Mouse (Mus musculus): ENCODE data around the gene Olfr463. TPM values are rescaled to one million over a fixed set of nuclear protein-coding genes. Genes with fewer than 3 reads are reported as not detected.

Olfr463 gene
- polyA plus RNA-seq, 1 experiment from 2014 or later = not detected

- WGBS = 55% methylated on average over 6 of the region's 6 CpGs
- no peak overlapping the region for H3K9ac ChIP-seq
- H3K4me2 ChIP-seq = no peak overlapping the region
- no peaks in the 10 kb centered on the region for H3K36me3 ChIP-seq
- no peaks in the 10 kb centered on the region for H3K9me3 ChIP-seq (replicated peaks)
- H3K4me3 ChIP-seq = no peak overlapping the region
- no peak for ATAC-seq (replicated peaks; ENCODE audit: insufficient number of reproducible peaks, insufficient read depth, low FRiP score, low read depth)
- no peak overlapping the region for H3K27ac ChIP-seq
- H3K4me1 ChIP-seq (replicated peaks) = peaks cover 6% of the 10 kb centered on the region
- H3K27me3 ChIP-seq = no peaks in the 10 kb centered on the region
Measured at GRCm38 (mm10) chr11:87847884-87848283, 49.3 kb downstream of the Olfr463 start.

GRCm38 (mm10) chr11:87846968-87847600, 50.1 kb downstream of the Olfr463 start:
- Histone ChIP-seq H3K9me3 (replicated peaks) (no peaks in the 10 kb centered on the region), H3K9ac (no peak overlapping the region), H3K4me2 (no peak overlapping the region), H3K36me3 (no peaks in the 10 kb centered on the region), H3K27me3 (no peaks in the 10 kb centered on the region), H3K4me3 (no peak overlapping the region), H3K27ac (no peak overlapping the region), H3K4me1 (replicated peaks) (0 out of 2 replicates have a peak, but pooled peaks cover 5% of the 10 kb centered on the region)
- ATAC-seq (replicated peaks; ENCODE audit: insufficient number of reproducible peaks, insufficient read depth, low FRiP score, low read depth) = no peak
- 75% methylated on average over 12 of the region's 12 CpGs for WGBS

Other genes with a start within 250 kb of the Olfr463 start
- 1.3 and 3.3 TPM in 2 replicates for gene Rnf43, start 234.7 kb downstream of the Olfr463 start, polyA plus RNA-seq (2015; fragmentation: Nextera tagmentation; extraction: Ambion mirVana)
- gene Supt4a, start 159.8 kb downstream of the Olfr463 start, polyA plus RNA-seq (2015; fragmentation: Nextera tagmentation; extraction: Ambion mirVana) = 101 and 103 TPM in 2 replicates
- gene Tspoap1, start 136.8 kb downstream of the Olfr463 start, polyA plus RNA-seq (2015; fragmentation: Nextera tagmentation; extraction: Ambion mirVana) = 0.24 and 1.9 TPM in 2 replicates
- 0.69 and 3.8 TPM in 2 replicates for gene Mpo, start 103.8 kb downstream of the Olfr463 start, polyA plus RNA-seq (2015; fragmentation: Nextera tagmentation; extraction: Ambion mirVana)
- 0.13 and 0.79 TPM in 2 replicates for gene Lpo, start 69.1 kb downstream of the Olfr463 start, polyA plus RNA-seq (2015; fragmentation: Nextera tagmentation; extraction: Ambion mirVana)
- gene Mks1, start 44.2 kb downstream of the Olfr463 start, polyA plus RNA-seq (2015; fragmentation: Nextera tagmentation; extraction: Ambion mirVana) = 7.0 and 8.3 TPM in 2 replicates
- 0.19 and 0.31 TPM in 2 replicates for gene Epx, start 21.9 kb downstream of the Olfr463 start, polyA plus RNA-seq (2015; fragmentation: Nextera tagmentation; extraction: Ambion mirVana)
- not detected in 2 replicates for gene Olfr462, start 5.1 kb downstream of the Olfr463 start, polyA plus RNA-seq (2015; fragmentation: Nextera tagmentation; extraction: Ambion mirVana)
- gene Olfr464, start 23.6 kb upstream of the Olfr463 start, polyA plus RNA-seq (2015; fragmentation: Nextera tagmentation; extraction: Ambion mirVana) = not detected in 2 replicates
- gene Dynll2, start 90.1 kb upstream of the Olfr463 start, polyA plus RNA-seq (2015; fragmentation: Nextera tagmentation; extraction: Ambion mirVana) = 23.1 and 24.9 TPM in 2 replicates
- gene Srsf1, start 150.0 kb upstream of the Olfr463 start, polyA plus RNA-seq (2015; fragmentation: Nextera tagmentation; extraction: Ambion mirVana) = 149 and 172 TPM in 2 replicates
- gene Vezf1, start 170.9 kb upstream of the Olfr463 start, polyA plus RNA-seq (2015; fragmentation: Nextera tagmentation; extraction: Ambion mirVana) = 22.2 and 24.9 TPM in 2 replicates
- 18.4 and 20.3 TPM in 2 replicates for gene Cuedc1, start 200.7 kb upstream of the Olfr463 start, polyA plus RNA-seq (2015; fragmentation: Nextera tagmentation; extraction: Ambion mirVana)

Data from heart, embryonic 15.5 days (tissue).